Mouse (Mus musculus) liver, adult 10 weeks (tissue): Measurements from ENCODE around the gene Tmem184a. TPM values are rescaled to one million over a fixed set of nuclear protein-coding genes. Genes with fewer than 3 reads are reported as not detected.

Source experiments
- polyA plus RNA-seq: library from polyadenylated mRNA; stranded (reverse); fragments of 350-450 nt; fragmentation: Illumina TruSeq; extraction: RNeasy Lipid Tissue Mini Kit (QIAGEN cat#74804); gene quantifications from one replicate; pipeline ENCODE4 v1.2.3, GENCODE M21; 2014; ENCODE audit warnings: low read depth, low replicate concordance

Gene Tmem184a
- 1.1 TPM for polyA plus RNA-seq

GRCm38 (mm10) chr5:139819538-139820181, at the start of gene Tmem184a:
TSS of gene Tmem184a (minus strand) at chr5:139819917.

GRCm38 (mm10) chr5:139826357-139827055, 6.8 kb upstream of the Tmem184a start, which contains the start of the genes Gm26938 and Psmg3:
TSS of gene Gm26938 (minus strand) at chr5:139826407.
TSS of gene Psmg3 (minus strand) at chr5:139826885.

GRCm38 (mm10) chr5:139791227-139792158, 28.2 kb downstream of the Tmem184a start, which contains the start of gene Mafk:
TSS of gene Mafk (plus strand) at chr5:139791513.

GRCm38 (mm10) chr5:139775216-139775926, 44.3 kb downstream of the Tmem184a start, which contains the start of gene Ints1:
TSS of gene Ints1 (minus strand) at chr5:139775674.

Other genes with a start within 250 kb of the Tmem184a start
- 0.26 TPM for gene Micall2, start 83.6 kb downstream of the Tmem184a start, polyA plus RNA-seq
- not detected for gene Ints1, start 44.2 kb downstream of the Tmem184a start, polyA plus RNA-seq
- 2.9 TPM for gene Mafk, start 28.4 kb downstream of the Tmem184a start, polyA plus RNA-seq
- not detected for gene Gm26938, start 6.5 kb upstream of the Tmem184a start, polyA plus RNA-seq
- gene Psmg3, start 7.0 kb upstream of the Tmem184a start, polyA plus RNA-seq, result 0.66 TPM
- not detected for gene Elfn1, start 88.0 kb upstream of the Tmem184a start, polyA plus RNA-seq